In the genomic region with DNA sequence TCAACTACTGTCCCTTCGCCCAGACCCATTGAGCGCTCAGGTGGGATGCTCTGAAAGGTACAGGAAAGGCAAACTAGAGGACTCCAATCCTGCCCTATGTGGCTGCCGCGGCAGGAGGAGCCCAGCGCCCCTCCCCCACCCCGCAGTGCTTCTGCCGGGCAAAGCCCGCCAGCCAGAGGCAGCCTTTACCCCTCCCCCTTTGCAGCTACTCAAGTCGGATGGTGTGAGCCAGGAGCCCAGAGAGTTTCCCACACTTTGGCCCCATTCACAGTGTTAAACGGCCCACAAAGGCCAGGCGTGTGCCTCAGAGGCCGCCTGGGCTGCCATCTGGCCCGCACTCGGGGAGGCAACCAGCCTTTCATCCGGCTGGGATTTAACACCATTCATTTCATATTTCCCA, we compare ENCODE assay signal across 8 mouse cellular contexts. TPM values are rescaled to one million over a fixed set of nuclear protein-coding genes. Genes with fewer than 3 reads are reported as not detected.
DNase-seq lines count a peak whose midpoint lies in the region; ATAC-seq lines count a peak whose summit lies in the region.

No protein-coding gene starts in this region.

- H3K4me3 ChIP-seq in embryonic facial prominence, embryonic 15.5 days (replicated peaks): peak overlapping the region; percentile 0; the same call in 1 of the 2 replicates
- peak overlapping the region; percentile 19 for H3K4me3 ChIP-seq in neural tube, embryonic 11.5 days (ENCODE audit: low read depth, low read length)

- H3K9ac ChIP-seq in embryonic facial prominence, embryonic 15.5 days: no peak overlapping the region
- peak overlapping the region; percentile 35 for H3K9ac ChIP-seq in neural tube, embryonic 11.5 days (ENCODE audit: low read length)

- H3K9me3 ChIP-seq in embryonic facial prominence, embryonic 15.5 days (replicated peaks): no peaks in the 10 kb centered on the region
- no peaks in the 10 kb centered on the region for H3K9me3 ChIP-seq in neural tube, embryonic 11.5 days (ENCODE audit: control insufficient read depth, low read length)

- peaks cover 89% of the 10 kb centered on the region for H3K27me3 ChIP-seq in embryonic facial prominence, embryonic 15.5 days
- peaks cover 26% of the 10 kb centered on the region for H3K27me3 ChIP-seq in neural tube, embryonic 11.5 days (ENCODE audit: control insufficient read depth, insufficient read depth, low read length)

- peak; percentile 55 for DNase-seq in kidney, postnatal 10 days
- DNase-seq in kidney, adult 18-20 months: no peak
- peak; percentile 69 for DNase-seq in brain, embryonic 18.5 days (ENCODE audit: low read depth, low spot score)
- DNase-seq in layer of hippocampus, postnatal 25 days (ENCODE audit: extremely low spot score in 1 of 2, low spot score in 1 of 2): peak; percentile 41 to 57
- peak; percentile 89 for DNase-seq in neural tube, embryonic 11.5 days (ENCODE audit: low spot score)
- no peak for DNase-seq in gastrocnemius, postnatal 10 days
- DNase-seq in ovary, postnatal 14 days (ENCODE audit: low spot score): no peak

- peak overlapping the region; percentile 29 for H3K4me2 ChIP-seq in embryonic facial prominence, embryonic 15.5 days (replicated peaks)
- H3K4me2 ChIP-seq in neural tube, embryonic 11.5 days (ENCODE audit: low read depth): peak overlapping the region; percentile 38

- H3K4me1 ChIP-seq in embryonic facial prominence, embryonic 15.5 days: peaks cover 51% of the 10 kb centered on the region
- peaks cover 62% of the 10 kb centered on the region for H3K4me1 ChIP-seq in neural tube, embryonic 11.5 days (ENCODE audit: control insufficient read depth, insufficient read depth, low read length)

- no peak overlapping the region for H3K27ac ChIP-seq in embryonic facial prominence, embryonic 15.5 days (replicated peaks)
- H3K27ac ChIP-seq in neural tube, embryonic 11.5 days (ENCODE audit: low read depth, low read length): peak overlapping the region; percentile 54

- no peaks in the 10 kb centered on the region for H3K36me3 ChIP-seq in embryonic facial prominence, embryonic 15.5 days
- no peaks in the 10 kb centered on the region for H3K36me3 ChIP-seq in neural tube, embryonic 11.5 days (ENCODE audit: control insufficient read depth, insufficient read depth, low read length)

- 2% methylated on average over 15 of the region's 15 CpGs for WGBS in embryonic facial prominence, embryonic 15.5 days
- 0% methylated on average over 15 of the region's 15 CpGs for WGBS in neural tube, embryonic 11.5 days

- no peak for ATAC-seq in embryonic facial prominence, embryonic 15.5 days (ENCODE audit: insufficient number of reproducible peaks, low FRiP score, low TSS enrichment, low read depth)
- peak; percentile 57 for ATAC-seq in neural tube, embryonic 11.5 days (ENCODE audit: insufficient read depth, low FRiP score, low TSS enrichment)

RNA-seq across cellular contexts. Expression of a gene that starts 2.6 kb away (rescaled TPM):
- 6.6 and 7.7 TPM in 2 replicates for polyA plus RNA-seq in embryonic facial prominence, embryonic 15.5 days (2015; fragmentation: Nextera tagmentation; extraction: Ambion mirVana)
- total RNA-seq in layer of hippocampus, postnatal 25 days (2021): 10 to 100 TPM; 30.2 to 37.9 TPM
- polyA plus RNA-seq in neural tube, embryonic 11.5 days (2014; fragmentation: Nextera tagmentation; extraction: Ambion mirVana): 191 and 218 TPM in 2 replicates
- under 1 TPM in 1 of 2 experiments, not detected in 1; 0.36 TPM for total RNA-seq in gastrocnemius, postnatal 10 days (2021)

RNA-seq across cellular contexts. Expression of a gene that starts 5.8 kb away (rescaled TPM):
- polyA plus RNA-seq in embryonic facial prominence, embryonic 15.5 days (2015; fragmentation: Nextera tagmentation; extraction: Ambion mirVana): 41.9 and 43.6 TPM in 2 replicates
- 10 to 100 TPM; 34.9 to 37.1 TPM for total RNA-seq in layer of hippocampus, postnatal 25 days (2021)
- polyA plus RNA-seq in neural tube, embryonic 11.5 days (2014; fragmentation: Nextera tagmentation; extraction: Ambion mirVana): 36.1 and 38.2 TPM in 2 replicates
- 10 to 100 TPM; 26.1 to 28.7 TPM for total RNA-seq in gastrocnemius, postnatal 10 days (2021)

RNA-seq across cellular contexts. Expression of a gene that starts 29.8 kb away (rescaled TPM):
- polyA plus RNA-seq in embryonic facial prominence, embryonic 15.5 days (2015; fragmentation: Nextera tagmentation; extraction: Ambion mirVana): 1.5 and 2.3 TPM in 2 replicates
- 1 to 10 TPM in 1 of 2 experiments, under 1 TPM in 1; 0.62 to 1.9 TPM for total RNA-seq in layer of hippocampus, postnatal 25 days (2021)
- 0.78 and 1.1 TPM in 2 replicates for polyA plus RNA-seq in neural tube, embryonic 11.5 days (2014; fragmentation: Nextera tagmentation; extraction: Ambion mirVana)
- total RNA-seq in gastrocnemius, postnatal 10 days (2021): 1 to 10 TPM; 1.8 to 4.2 TPM

RNA-seq across cellular contexts. Expression of a gene that starts 59.2 kb away (rescaled TPM):
- polyA plus RNA-seq in embryonic facial prominence, embryonic 15.5 days (2015; fragmentation: Nextera tagmentation; extraction: Ambion mirVana): 57.5 and 59.9 TPM in 2 replicates
- 10 to 100 TPM; 40.9 to 51.7 TPM for total RNA-seq in layer of hippocampus, postnatal 25 days (2021)
- polyA plus RNA-seq in neural tube, embryonic 11.5 days (2014; fragmentation: Nextera tagmentation; extraction: Ambion mirVana): 40.2 and 42.1 TPM in 2 replicates
- 100 to 1,000 TPM; 121 to 143 TPM for total RNA-seq in gastrocnemius, postnatal 10 days (2021)

Comparison
In these comparisons a context has a peak if more than half of its experiments do, and no peak if none do; other contexts are left out.
1. DNase-seq: peak in kidney, postnatal 10 days (single experiment), brain, embryonic 18.5 days (single experiment), layer of hippocampus, postnatal 25 days (2 of 2) and neural tube, embryonic 11.5 days (single experiment); none in kidney, adult 18-20 months (single experiment), gastrocnemius, postnatal 10 days (single experiment) and ovary, postnatal 14 days (single experiment).
2. RNA of a gene that starts 2.6 kb away (total RNA-seq): 30.2 to 37.9 TPM in layer of hippocampus, postnatal 25 days; 0.36 TPM in gastrocnemius, postnatal 10 days; every median in the first group is over 10 times any median in the second.